Mouse (Mus musculus) stomach, postnatal 0 days (tissue): ENCODE results near the gene Crygb. TPM values are rescaled to one million over a fixed set of nuclear protein-coding genes. Genes with fewer than 3 reads are reported as not detected.

Source experiments
- ATAC-seq: fragments of 200-750 bp; cut with Nextera tagmentation; 2 replicates; pipeline ENCODE4 v1.8.0; 2017; ENCODE audit not compliant: low FRiP score, low TSS enrichment
- DNase-seq: peaks from one replicate; pipeline ENCODE4 v3.0.0-alpha.2; 2016; ENCODE audit warnings: low spot score
- H3K27ac ChIP-seq: fragments of 300-500 bp; sonication (generic); replicated peaks from 2 replicates; pipeline ENCODE4 v1.5.1; 2014; ENCODE audit warnings: mild to moderate bottlenecking, control low read depth
- H3K27me3 ChIP-seq: fragments of 300-500 bp; sonication (generic); 2 replicates; pipeline ENCODE4 v1.6.1; 2014; ENCODE audit warnings: low read length; ENCODE audit not compliant: control insufficient read depth, insufficient read depth
- H3K36me3 ChIP-seq: fragments of 300-500 bp; sonication (generic); 2 replicates; pipeline ENCODE4 v1.6.1; 2014; ENCODE audit warnings: low read length, mixed read lengths; ENCODE audit not compliant: control insufficient read depth, insufficient read depth
- H3K4me1 ChIP-seq: fragments of 300-500 bp; sonication (generic); replicated peaks from 2 replicates; pipeline ENCODE4 v1.6.1; 2014; ENCODE audit warnings: antibody characterized with exemption; ENCODE audit not compliant: control insufficient read depth, insufficient read depth
- H3K4me2 ChIP-seq: fragments of 300-500 bp; sonication (generic); replicated peaks from 2 replicates; pipeline ENCODE4 v1.6.1; 2014; ENCODE audit warnings: low read depth, mild to moderate bottlenecking, control low read depth, moderate library complexity
- H3K4me3 ChIP-seq: fragments of 300-500 bp; sonication (generic); 2 replicates; pipeline ENCODE4 v1.5.1; 2014; ENCODE audit warnings: low read depth, low read length, control low read depth
- H3K9ac ChIP-seq: fragments of 300-500 bp; sonication (generic); 2 replicates; pipeline ENCODE4 v1.6.1; 2014; ENCODE audit warnings: mild to moderate bottlenecking, low read length, control low read depth, mixed read lengths
- H3K9me3 ChIP-seq: fragments of 300-500 bp; sonication (generic); 2 replicates; pipeline ENCODE4 v1.6.1; 2016; ENCODE audit warnings: low read length; ENCODE audit not compliant: control insufficient read depth
- CTCF ChIP-seq: IDR thresholded peaks from 2 replicates; pipeline ENCODE4 v1.5.1; 2016; ENCODE audit warnings: antibody characterized with exemption, low read depth, mild to moderate bottlenecking, moderate library complexity
- EP300 ChIP-seq: optimal IDR thresholded peaks from 2 replicates; pipeline ENCODE3; 2016; ENCODE audit warnings: antibody characterized with exemption
- WGBS: fragments of 180-500 bp; shearing (Covaris S2); extraction: QIAGEN DNeasy Blood & Tissue Kit; methylation state at CpG from one replicate; pipeline ENCODE4 v1.1.7; 2014; 5-methylcytosine and 5-hydroxymethylcytosine counted together
- polyA plus RNA-seq: library from polyadenylated mRNA; unstranded; fragments of >200 nt; fragmentation: Nextera tagmentation; extraction: Ambion mirVana; gene quantifications from 2 replicates; pipeline ENCODE4 v1.2.1, GENCODE M21; 2015

Crygb gene
- polyA plus RNA-seq, 1 experiment from 2014 or later: not detected

DNA sequence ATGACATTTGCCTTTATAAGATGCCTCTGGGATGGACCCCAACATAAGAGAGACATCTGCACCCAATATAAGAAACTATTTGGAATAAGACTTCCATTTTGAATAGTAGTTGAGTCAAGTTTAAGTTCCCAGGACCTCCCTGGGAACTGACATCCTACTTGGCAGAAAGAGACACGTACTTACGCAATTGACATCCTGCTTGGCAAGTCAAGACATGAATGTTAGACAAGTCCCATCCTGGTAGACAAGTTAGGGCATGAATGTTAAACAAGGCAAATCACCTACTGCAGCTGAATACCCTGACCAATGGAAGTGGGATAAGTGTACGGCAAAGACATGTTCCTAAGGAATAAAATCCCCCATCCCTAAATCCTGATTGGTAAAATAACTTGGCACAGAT lies 40.3 kb downstream of the Crygb start:
- 82% methylated on average over 3 of the region's 3 CpGs for WGBS
- Histone ChIP-seq H3K27ac (no peak overlapping the region), H3K4me1 (no peaks in the 10 kb centered on the region), H3K36me3 (no peaks in the 10 kb centered on the region), H3K27me3 (no peaks in the 10 kb centered on the region), H3K4me2 (no peak overlapping the region), H3K9ac (no peak overlapping the region), H3K9me3 (no peaks in the 10 kb centered on the region), H3K4me3 (no peak overlapping the region)
- no peak for ATAC-seq
- no peak for DNase-seq
- TF ChIP-seq CTCF: no peak
- no peak for TF ChIP-seq EP300

DNA sequence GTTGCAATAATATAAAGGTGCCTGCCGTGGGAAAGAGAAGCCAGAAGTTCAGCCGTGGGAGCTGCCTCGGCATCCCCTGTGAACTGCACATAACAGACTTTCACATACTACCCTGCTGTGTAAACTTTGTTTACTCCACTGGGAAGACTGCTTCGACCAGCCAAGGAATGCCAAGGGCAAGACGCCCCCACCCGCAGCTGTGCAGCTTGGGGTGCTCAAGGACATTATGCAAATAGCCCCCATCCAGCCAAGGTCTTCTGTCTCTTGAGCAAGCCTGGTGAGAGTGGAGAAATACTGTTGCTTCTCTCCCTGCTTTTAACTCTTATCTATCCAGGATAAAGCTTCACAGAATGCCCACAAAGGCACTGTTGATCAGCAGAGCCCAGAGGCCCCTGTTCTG lies 41.3 kb downstream of the Crygb start:
- TF ChIP-seq CTCF: no peak
- no peak for TF ChIP-seq EP300
- 65% methylated on average over 6 of the region's 6 CpGs for WGBS

DNA sequence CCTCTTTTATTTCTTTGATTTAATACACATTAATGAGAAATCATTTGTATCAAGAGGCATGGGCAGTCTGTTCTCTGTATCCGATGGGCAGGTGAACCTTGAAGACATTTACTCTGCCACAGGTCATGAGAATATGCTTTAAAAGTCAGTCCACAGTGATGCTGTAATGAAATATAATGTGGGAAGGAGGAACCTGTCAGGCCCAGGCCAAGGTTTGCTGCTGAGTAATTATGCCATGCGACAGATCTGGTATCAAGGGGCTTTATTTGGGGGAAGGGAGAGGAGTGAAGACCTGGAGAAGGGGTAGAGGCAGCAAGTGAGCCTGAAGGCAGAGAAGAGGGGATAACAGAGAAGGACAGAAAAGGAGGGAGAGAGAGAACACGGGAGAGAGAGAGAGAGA lies 42.4 kb downstream of the Crygb start:
- no peak overlapping the region for H3K4me3 ChIP-seq
- TF ChIP-seq CTCF: no peak
- TF ChIP-seq EP300: no peak
- H3K9me3 ChIP-seq: no peaks in the 10 kb centered on the region
- H3K27me3 ChIP-seq: no peaks in the 10 kb centered on the region
- H3K27ac ChIP-seq: no peak overlapping the region
- H3K4me1 ChIP-seq: no peaks in the 10 kb centered on the region
- H3K4me2 ChIP-seq: no peak overlapping the region
- 78% methylated on average over 3 of the region's 3 CpGs for WGBS
- H3K9ac ChIP-seq: no peak overlapping the region
- DNase-seq (no peak), ATAC-seq (no peak)
- no peaks in the 10 kb centered on the region for H3K36me3 ChIP-seq

More for the DNA sequence above, 41.3 kb downstream of the Crygb start:
- ATAC-seq (no peak), DNase-seq (no peak)
- no peaks in the 10 kb centered on the region for H3K9me3 ChIP-seq
- H3K4me1 ChIP-seq: no peaks in the 10 kb centered on the region
- no peak overlapping the region for H3K4me2 ChIP-seq
- no peaks in the 10 kb centered on the region for H3K27me3 ChIP-seq
- H3K27ac ChIP-seq: no peak overlapping the region
- no peak overlapping the region for H3K4me3 ChIP-seq
- no peak overlapping the region for H3K9ac ChIP-seq
- H3K36me3 ChIP-seq: no peaks in the 10 kb centered on the region

DNA sequence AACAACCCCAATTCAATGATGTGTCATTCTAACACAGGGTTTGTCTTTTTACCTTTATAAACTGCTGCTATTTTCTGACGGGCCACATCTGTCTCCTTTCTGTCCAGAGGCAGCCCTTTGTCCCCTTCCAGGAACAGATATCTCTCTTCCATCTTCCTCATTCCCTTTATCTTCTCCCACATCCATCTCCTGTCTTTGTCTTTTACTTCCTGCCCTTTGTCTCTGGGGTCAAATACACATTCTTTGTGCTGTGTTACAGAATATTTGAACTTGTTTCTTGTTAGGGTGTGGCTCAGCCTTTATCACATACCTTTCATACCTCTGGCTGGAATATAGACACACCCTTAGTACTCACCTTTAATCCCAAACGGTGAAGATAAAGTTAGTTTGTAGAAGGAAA lies 44.5 kb downstream of the Crygb start:
- H3K4me3 ChIP-seq: no peak overlapping the region
- no peak overlapping the region for H3K9ac ChIP-seq
- no peaks in the 10 kb centered on the region for H3K4me1 ChIP-seq
- no peaks in the 10 kb centered on the region for H3K36me3 ChIP-seq
- H3K9me3 ChIP-seq: no peaks in the 10 kb centered on the region
- TF ChIP-seq EP300 (no peak), CTCF (no peak)
- DNase-seq: no peak
- WGBS: 39% methylated on average over 2 of the region's 2 CpGs
- no peak for ATAC-seq
- no peak overlapping the region for H3K4me2 ChIP-seq
- no peak overlapping the region for H3K27ac ChIP-seq
- no peaks in the 10 kb centered on the region for H3K27me3 ChIP-seq

DNA sequence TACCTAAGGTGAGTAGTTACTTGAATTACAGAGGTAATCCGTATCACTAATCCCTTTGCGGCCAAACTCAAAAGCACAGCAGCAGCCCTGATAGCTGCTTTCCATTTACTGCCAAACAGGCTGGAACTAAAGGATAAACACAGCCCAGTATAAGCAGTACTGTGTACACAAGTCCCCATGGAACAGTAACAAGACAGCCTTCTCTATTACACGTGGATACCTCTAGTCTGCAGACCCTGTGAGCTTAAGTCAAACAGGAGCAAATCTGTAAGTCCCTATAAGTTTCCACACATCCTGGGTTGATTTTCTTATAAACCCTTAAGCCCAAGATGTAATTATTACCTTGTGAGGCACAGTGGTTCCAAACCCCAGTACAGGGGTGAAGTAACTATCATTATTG lies 46.6 kb downstream of the Crygb start:
- WGBS: 9% methylated on average over 3 of the region's 3 CpGs
- Histone ChIP-seq H3K9me3 (no peaks in the 10 kb centered on the region), H3K27me3 (no peaks in the 10 kb centered on the region), H3K4me2 (no peak overlapping the region), H3K9ac (no peak overlapping the region), H3K4me1 (no peaks in the 10 kb centered on the region), H3K4me3 (no peak overlapping the region), H3K27ac (no peak overlapping the region), H3K36me3 (no peaks in the 10 kb centered on the region)
- DNase-seq (no peak), ATAC-seq (no peak)
- no peak for TF ChIP-seq CTCF
- TF ChIP-seq EP300: no peak

- no peaks in the 10 kb centered on the region for H3K9me3 ChIP-seq
- no peaks in the 10 kb centered on the region for H3K4me1 ChIP-seq
- TF ChIP-seq CTCF (no peak), EP300 (no peak)
- H3K9ac ChIP-seq: no peak within 1 kb of the TSS
- DNase-seq: no peak
- no peak within 1 kb of the TSS for H3K27ac ChIP-seq
- no peaks in the 10 kb centered on the region for H3K27me3 ChIP-seq
- no peaks in the 10 kb centered on the region for H3K36me3 ChIP-seq
- H3K4me3 ChIP-seq: no peak within 1 kb of the TSS
- ATAC-seq: no peak
- no peak within 1 kb of the TSS for H3K4me2 ChIP-seq
Measured at GRCm38 (mm10) chr1:65032641-65033040, 49.4 kb downstream of the Crygb start, which contains the start of gene Akr1cl. Akr1cl (minus strand) TSS chr1:65032759.

Other genes with a start within 250 kb of the Crygb start
- 2.2 and 2.3 TPM in 2 replicates for gene Plekhm3, start 125.5 kb downstream of the Crygb start, polyA plus RNA-seq
- 0.17 TPM in 1 of 2 replicates, not detected in the other for gene Akr1cl, start 49.5 kb downstream of the Crygb start, polyA plus RNA-seq
- gene Cryge, start 31.1 kb downstream of the Crygb start, polyA plus RNA-seq: not detected in 2 replicates
- not detected in 2 replicates for gene Crygd, start 18.8 kb downstream of the Crygb start, polyA plus RNA-seq
- gene Crygc, start 8.6 kb downstream of the Crygb start, polyA plus RNA-seq: not detected in 2 replicates
- gene Cryga, start 21.1 kb upstream of the Crygb start, polyA plus RNA-seq: not detected in 2 replicates
- not detected in 2 replicates for gene Gm28845, start 37.3 kb upstream of the Crygb start, polyA plus RNA-seq
- gene D630023F18Rik, start 40.9 kb upstream of the Crygb start, polyA plus RNA-seq: 0.16 and 0.27 TPM in 2 replicates
- gene Idh1, start 104.2 kb upstream of the Crygb start, polyA plus RNA-seq: 162 and 177 TPM in 2 replicates
- gene Pikfyve, start 104.4 kb upstream of the Crygb start, polyA plus RNA-seq: 3.9 and 4.4 TPM in 2 replicates
- gene Pth2r, start 199.8 kb upstream of the Crygb start, polyA plus RNA-seq: not detected in 2 replicates